Mouse (Mus musculus) embryo, embryonic 11 days (tissue): ENCODE data around the gene Gm10570.

Source experiments
- DNase-seq: peaks from one replicate; pipeline ENCODE4 v3.0.0-alpha.2; 2015

Gm10570 gene

GRCm38 (mm10) chr4:130308231-130309081, at the start of gene Gm10570, which contains the start of gene Fabp3:
Gene Gm10570, minus strand, starts transcription at chr4:130308674.
Gene Fabp3, plus strand, starts transcription at chr4:130308595.
- DNase-seq, result peak; percentile 79

GRCm38 (mm10) chr4:130357946-130358345, 49.5 kb upstream of the Gm10570 start:
- DNase-seq, result no peak

GRCm38 (mm10) chr4:130352588-130352987, 44.1 kb upstream of the Gm10570 start:
- DNase-seq, result no peak

GRCm38 (mm10) chr4:130350690-130351422, 42.4 kb upstream of the Gm10570 start:
- DNase-seq, result no peak

GRCm38 (mm10) chr4:130349666-130350065, 41.2 kb upstream of the Gm10570 start:
- no peak for DNase-seq

- DNase-seq, result peak; percentile 71
These were observed 33.2 kb upstream of the Gm10570 start for GRCm38 (mm10) chr4:130341691-130342090.

- no peak for DNase-seq
These were observed 27.4 kb upstream of the Gm10570 start for GRCm38 (mm10) chr4:130335867-130336266.

GRCm38 (mm10) chr4:130327366-130327765, 18.9 kb upstream of the Gm10570 start:
- DNase-seq, result no peak

GRCm38 (mm10) chr4:130325446-130325845, 17.0 kb upstream of the Gm10570 start:
- no peak for DNase-seq

GRCm38 (mm10) chr4:130323607-130324006, 15.1 kb upstream of the Gm10570 start:
- DNase-seq, result no peak

- no peak for DNase-seq
These were observed 14.7 kb upstream of the Gm10570 start for GRCm38 (mm10) chr4:130323165-130323564.

GRCm38 (mm10) chr4:130322567-130322966, 14.1 kb upstream of the Gm10570 start:
- DNase-seq, result no peak

GRCm38 (mm10) chr4:130321640-130322039, 13.2 kb upstream of the Gm10570 start:
- no peak for DNase-seq

- DNase-seq, result no peak
These were observed 11.1 kb upstream of the Gm10570 start for GRCm38 (mm10) chr4:130319564-130319963.

GRCm38 (mm10) chr4:130318122-130318521, 9.6 kb upstream of the Gm10570 start:
- no peak for DNase-seq

GRCm38 (mm10) chr4:130316691-130317090, 8.2 kb upstream of the Gm10570 start:
- DNase-seq, result no peak

- no peak for DNase-seq
These were observed 7.5 kb upstream of the Gm10570 start for GRCm38 (mm10) chr4:130315771-130316527.

GRCm38 (mm10) chr4:130313552-130313951, 5.1 kb upstream of the Gm10570 start:
- DNase-seq, result no peak

GRCm38 (mm10) chr4:130312526-130312925, 4.1 kb upstream of the Gm10570 start:
- no peak for DNase-seq

GRCm38 (mm10) chr4:130309254-130309653, 780 bp upstream of the Gm10570 start:
- DNase-seq, result no peak

GRCm38 (mm10) chr4:130307851-130308230, 633 bp downstream of the Gm10570 start:
- peak; percentile 78 for DNase-seq

- no peak for DNase-seq
These were observed 1.5 kb downstream of the Gm10570 start for GRCm38 (mm10) chr4:130306796-130307630.
